Mouse (Mus musculus) bone marrow, adult 2 months (tissue): ENCODE data around the gene Pde6b. TPM values are rescaled to one million over a fixed set of nuclear protein-coding genes. Genes with fewer than 3 reads are reported as not detected.

Experiments used
- H3K27ac ChIP-seq: fragments of 200-500 bp; 2 replicates; pipeline ENCODE4 v1.5.1; 2012; ENCODE audit warnings: low read depth, mild to moderate bottlenecking, control low read depth, inconsistent platforms, low read length; ENCODE audit not compliant: control insufficient read depth, poor library complexity, insufficient read depth
- H3K4me1 ChIP-seq: fragments of 200-500 bp; 2 replicates; pipeline ENCODE4 v1.6.1; 2011; ENCODE audit warnings: low read length; ENCODE audit not compliant: control insufficient read depth, insufficient read depth
- H3K4me3 ChIP-seq: fragments of 200-500 bp; replicated peaks from 2 replicates; pipeline ENCODE3; 2011; ENCODE audit warnings: mild to moderate bottlenecking, low read depth, low read length, control low read depth; ENCODE audit not compliant: control insufficient read depth
- CTCF ChIP-seq: fragments of 200-500 bp; IDR thresholded peaks from 2 replicates; pipeline ENCODE4 v1.5.1; 2011; ENCODE audit warnings: low read length, control low read depth; ENCODE audit not compliant: control insufficient read depth, insufficient read depth
- POLR2A ChIP-seq: fragments of 200-500 bp; IDR thresholded peaks from 2 replicates; pipeline ENCODE4 v1.6.1; 2011; ENCODE audit warnings: low read depth, mild to moderate bottlenecking, control low read depth, low read length, borderline replicate concordance; ENCODE audit not compliant: control insufficient read depth
- WGBS: fragments of 180-500 bp; shearing (Covaris S2); methylation state at CpG from one replicate; pipeline ENCODE4 v1.1.7; 2018; 5-methylcytosine and 5-hydroxymethylcytosine counted together
- polyA plus RNA-seq: library from polyadenylated mRNA; stranded (reverse); fragments of >200 nt; gene quantifications from 2 replicates; pipeline ENCODE4 v1.2.4, GENCODE M21; 2011; ENCODE audit warnings: low replicate concordance; ENCODE audit not compliant: missing spikeins, insufficient read depth, insufficient read length

Pde6b gene
- polyA plus RNA-seq, 1 experiment, result not detected

DNA sequence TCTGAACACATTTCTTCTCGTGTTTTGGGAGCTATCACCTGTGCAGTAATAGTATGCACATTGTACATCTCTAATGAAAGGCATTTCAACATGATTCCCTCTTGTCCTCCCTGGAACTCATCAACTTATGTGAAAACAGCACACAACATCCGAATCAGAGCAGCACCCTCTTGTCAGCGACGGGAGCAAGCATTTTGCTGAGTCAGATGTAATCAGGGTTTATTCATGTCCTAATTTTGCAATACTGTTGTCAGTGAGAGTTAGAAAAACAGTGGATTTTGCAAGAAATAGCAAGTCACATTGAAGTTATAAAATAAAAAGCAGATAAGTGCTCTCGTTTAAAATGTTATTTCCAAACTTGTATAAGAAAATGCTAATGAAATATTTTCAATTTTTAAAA is 14.1 kb upstream of the Pde6b start:
- Histone ChIP-seq H3K27ac (no peak overlapping the region), H3K4me1 (no peaks in the 10 kb centered on the region), H3K4me3 (no peak overlapping the region)
- 53% methylated on average over 5 of the region's 5 CpGs for WGBS
- TF ChIP-seq POLR2A (no peak), CTCF (no peak)

GRCm38 (mm10) chr5:108376059-108376458 is 12.1 kb upstream of the Pde6b start:
- no peak overlapping the region for H3K4me3 ChIP-seq
- 9% methylated on average over 1 of the region's 1 CpGs for WGBS
- H3K4me1 ChIP-seq, result no peaks in the 10 kb centered on the region
- TF ChIP-seq CTCF, result no peak
- TF ChIP-seq POLR2A, result no peak
- H3K27ac ChIP-seq, result no peak overlapping the region

DNA sequence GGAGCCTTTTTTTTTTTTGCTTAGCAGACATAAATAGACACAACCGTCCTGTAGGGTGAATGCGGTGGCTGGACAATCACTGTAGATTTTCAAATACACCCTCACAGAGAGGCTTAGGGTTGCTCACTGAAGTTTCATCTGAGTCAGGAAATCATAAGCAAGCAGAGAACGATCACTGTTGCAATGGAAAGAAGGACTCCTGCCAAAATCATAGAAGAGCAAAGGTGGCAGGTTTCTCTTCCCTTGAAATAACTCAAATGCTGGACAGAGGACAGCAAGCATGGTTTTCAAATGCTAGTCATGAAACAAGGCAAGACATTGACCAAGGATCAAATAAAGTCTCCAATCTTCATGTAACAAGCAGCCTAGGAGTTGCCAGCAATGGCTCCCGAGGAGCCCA is 9.8 kb upstream of the Pde6b start:
- WGBS, result 63% methylated on average over 4 of the region's 4 CpGs
- no peaks in the 10 kb centered on the region for H3K4me1 ChIP-seq
- no peak overlapping the region for H3K4me3 ChIP-seq
- H3K27ac ChIP-seq, result no peak overlapping the region
- no peak for TF ChIP-seq POLR2A
- no peak for TF ChIP-seq CTCF

- H3K4me3 ChIP-seq, result no peak overlapping the region
- H3K27ac ChIP-seq, result no peak overlapping the region
- 86% methylated on average over 2 of the region's 2 CpGs for WGBS
- H3K4me1 ChIP-seq, result no peaks in the 10 kb centered on the region; the same call in 1 of the 2 replicates
- TF ChIP-seq CTCF, result no peak
- no peak for TF ChIP-seq POLR2A
These were observed 2.6 kb upstream of the Pde6b start for GRCm38 (mm10) chr5:108385632-108386031.

- WGBS, result 59% methylated on average over 4 of the region's 4 CpGs
- no peak overlapping the region for H3K27ac ChIP-seq
- no peak overlapping the region for H3K4me3 ChIP-seq
- TF ChIP-seq POLR2A, result no peak
- TF ChIP-seq CTCF, result no peak
- no peaks in the 10 kb centered on the region; the same call in 1 of the 2 replicates for H3K4me1 ChIP-seq
These were observed 1.7 kb upstream of the Pde6b start for GRCm38 (mm10) chr5:108386449-108386848.

GRCm38 (mm10) chr5:108389744-108390143 is 1.6 kb downstream of the Pde6b start:
- Histone ChIP-seq H3K4me1 (no peaks in the 10 kb centered on the region; the same call in 1 of the 2 replicates), H3K4me3 (no peak overlapping the region), H3K27ac (no peak overlapping the region)
- WGBS, result 68% methylated on average over 3 of the region's 3 CpGs
- TF ChIP-seq CTCF (no peak), POLR2A (no peak)

DNA sequence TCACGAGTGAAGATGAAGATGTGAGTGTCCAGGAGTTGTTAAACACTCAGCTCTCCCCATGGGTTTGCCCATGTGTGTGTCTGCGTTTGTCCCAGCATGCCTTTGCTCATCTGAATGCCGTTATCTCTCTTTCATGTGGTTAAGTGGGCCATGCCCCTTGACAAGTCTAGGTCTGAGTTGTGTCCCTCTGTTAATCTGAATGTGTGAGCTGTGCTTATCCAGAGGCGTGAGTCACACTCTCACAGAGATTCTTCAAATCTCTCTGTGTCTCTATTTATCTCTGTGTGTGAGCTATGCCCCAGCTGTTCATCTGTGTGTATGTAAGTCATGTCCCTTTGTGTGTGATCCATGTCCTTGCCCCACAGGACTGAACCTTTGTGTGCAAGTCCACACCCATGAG is 15.3 kb downstream of the Pde6b start:
- no peak overlapping the region for H3K4me3 ChIP-seq
- 66% methylated on average over 4 of the region's 4 CpGs for WGBS
- no peaks in the 10 kb centered on the region; the same call in 1 of the 2 replicates for H3K4me1 ChIP-seq
- no peak overlapping the region for H3K27ac ChIP-seq
- TF ChIP-seq POLR2A, result no peak
- TF ChIP-seq CTCF, result no peak

DNA sequence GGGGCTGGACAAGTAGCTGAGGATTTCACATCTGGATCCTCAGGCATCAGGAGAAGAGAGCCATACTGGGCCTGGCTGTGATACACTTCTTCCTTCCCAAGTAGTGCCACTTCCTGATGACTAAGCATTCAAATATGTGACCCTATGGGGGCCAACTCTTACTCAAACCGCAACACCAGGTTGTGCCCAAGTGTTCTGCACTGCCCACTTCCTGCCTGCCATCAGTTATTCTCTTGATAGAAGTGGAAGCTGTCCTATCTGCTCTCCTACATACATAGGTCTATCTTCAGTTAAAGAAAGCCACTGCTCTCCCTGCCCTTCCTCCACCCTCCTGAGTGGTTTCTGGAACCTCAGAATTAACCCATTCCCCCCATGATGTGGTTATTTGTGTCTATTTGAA is 17.3 kb downstream of the Pde6b start:
- TF ChIP-seq CTCF (no peak), POLR2A (no peak)
- Histone ChIP-seq H3K4me3 (no peak overlapping the region), H3K4me1 (no peaks in the 10 kb centered on the region; the same call in 1 of the 2 replicates), H3K27ac (no peak overlapping the region)
- WGBS, result 0% methylated on average over 1 of the region's 1 CpGs

DNA sequence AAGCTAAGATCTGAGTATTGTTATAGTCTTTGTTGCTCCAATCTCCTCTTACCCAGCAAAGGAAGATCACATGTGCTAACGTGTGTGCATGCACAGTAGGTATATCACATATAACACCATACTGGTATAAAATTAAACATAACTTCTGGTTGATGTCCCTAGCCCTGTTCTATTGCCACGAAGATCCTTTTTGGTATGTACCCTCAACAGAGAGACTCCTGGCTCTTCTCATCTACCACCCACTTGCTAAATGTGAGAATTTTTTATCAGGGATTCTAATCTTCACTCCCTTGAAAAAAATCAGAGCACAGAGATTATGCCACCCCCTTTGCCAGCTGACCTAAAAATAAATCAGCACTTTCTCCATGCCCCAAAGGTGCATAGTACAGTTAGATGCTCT is 18.8 kb downstream of the Pde6b start:
- H3K4me1 ChIP-seq, result no peaks in the 10 kb centered on the region; the same call in 1 of the 2 replicates
- no peak overlapping the region for H3K4me3 ChIP-seq
- no peak overlapping the region for H3K27ac ChIP-seq
- TF ChIP-seq POLR2A (no peak), CTCF (no peak)
- whole genome bisulfite sequencing, result 79% methylated on average over 2 of the region's 2 CpGs
